In genomic region chr1:161918682-161919372, GRCm38 (mm10) we compare ENCODE assay signal across 21 mouse cellular contexts. TPM values are rescaled to one million over a fixed set of nuclear protein-coding genes. Genes with fewer than 3 reads are reported as not detected.
DNase-seq lines count a peak whose midpoint lies in the region; ATAC-seq and TF ChIP-seq lines count a peak whose summit lies in the region.
"Had no signal": no experiment of that assay in that cellular context is flagged by ENCODE, and none has a peak within 500 bp of the region (broad histone marks: within the 10 kb centered on the region; RNA-seq: fewer than 3 reads in every experiment).

No protein-coding gene starts in this region.

- no peaks in the 10 kb centered on the region for H3K27me3 ChIP-seq in hindbrain, embryonic 10.5 days (ENCODE audit: insufficient read depth, poor library complexity, severe bottlenecking)
- no peaks in the 10 kb centered on the region for H3K27me3 ChIP-seq in hindbrain, postnatal 0 days (ENCODE audit: insufficient read depth, low read length)
- H3K27me3 ChIP-seq: midbrain, embryonic 13.5 days had no signal

- no peak for ATAC-seq in hindbrain, postnatal 0 days
- peak; percentile 22; the same call in 1 of the 2 replicates for ATAC-seq in granulocyte monocyte progenitor cell, adult 5-6 weeks (replicated peaks; ENCODE audit: poor library complexity, severe bottlenecking)
- no peak for ATAC-seq in megakaryocyte-erythroid progenitor cell, adult 5-6 weeks (replicated peaks; ENCODE audit: low FRiP score, low TSS enrichment, poor library complexity, severe bottlenecking)
- ATAC-seq: activated CD4-positive, CD25-positive, alpha-beta regulatory T cell, adult 4 months; forebrain, postnatal 0 days; intestine, postnatal 0 days; midbrain, embryonic 13.5 days had no signal

- no peaks in the 10 kb centered on the region for H3K9me3 ChIP-seq in hindbrain, embryonic 10.5 days
- no peaks in the 10 kb centered on the region for H3K9me3 ChIP-seq in hindbrain, postnatal 0 days (ENCODE audit: low read length)
- H3K9me3 ChIP-seq: midbrain, embryonic 13.5 days had no signal

- no peak overlapping the region for H3K4me2 ChIP-seq in hindbrain, postnatal 0 days (ENCODE audit: low read depth, low read length)
- H3K4me2 ChIP-seq: midbrain, embryonic 13.5 days had no signal

- no peak overlapping the region for H3K9ac ChIP-seq in hindbrain, postnatal 0 days (replicated peaks; ENCODE audit: low read length)
- H3K9ac ChIP-seq: forebrain, postnatal 0 days; midbrain, embryonic 13.5 days had no signal

- H3K36me3 ChIP-seq in hindbrain, embryonic 10.5 days = no peaks in the 10 kb centered on the region
- no peaks in the 10 kb centered on the region for H3K36me3 ChIP-seq in hindbrain, postnatal 0 days (ENCODE audit: insufficient read depth, low read length)
- H3K36me3 ChIP-seq: midbrain, embryonic 13.5 days had no signal

- DNase-seq in hindbrain, embryonic 10.5 days (ENCODE audit: low spot score) = peak; percentile 12
- no peak for DNase-seq in hindbrain, postnatal 0 days (ENCODE audit: low spot score)
- DNase-seq in A20 (ENCODE audit: low read depth, low spot score) (peak; percentile 69), R1 (ENCODE audit: low read depth, low spot score) (peak; percentile 90)
- DNase-seq in layer of hippocampus, adult 2 months (ENCODE audit: low spot score in 2 of 2) = no peak
- DNase-seq in urinary bladder, postnatal 25 days (ENCODE audit: low spot score) = no peak
- DNase-seq: adrenal gland, postnatal 25 days; cerebellum, adult 2 months; forebrain, postnatal 0 days; kidney, postnatal 10 days; layer of hippocampus, adult 9-11 months; liver; lung, adult 18-20 months; lung, postnatal 4 days; right cerebral cortex, postnatal 14 days; thymus, postnatal 36 days had no signal

- H3K4me3 ChIP-seq in hindbrain, embryonic 10.5 days = no peak overlapping the region
- no peak overlapping the region for H3K4me3 ChIP-seq in hindbrain, postnatal 0 days (ENCODE audit: low read length)
- no peak overlapping the region for H3K4me3 ChIP-seq in layer of hippocampus, adult 2 months
- H3K4me3 ChIP-seq: midbrain, embryonic 13.5 days had no signal

- H3K27ac ChIP-seq in hindbrain, embryonic 10.5 days = 0 out of 2 replicates have a peak overlapping the region, but pooled peaks have one; percentile 40
- no peak overlapping the region for H3K27ac ChIP-seq in hindbrain, postnatal 0 days
- H3K27ac ChIP-seq in layer of hippocampus, adult 2 months = no peak overlapping the region
- H3K27ac ChIP-seq: midbrain, embryonic 13.5 days had no signal

- H3K4me1 ChIP-seq in hindbrain, embryonic 10.5 days (replicated peaks) = peaks cover 16% of the 10 kb centered on the region
- no peaks in the 10 kb centered on the region for H3K4me1 ChIP-seq in hindbrain, postnatal 0 days (ENCODE audit: insufficient read depth, low read length)

- TF ChIP-seq CTCF in hindbrain, postnatal 0 days (IDR thresholded peaks at IDR 0.05; ENCODE audit: low read depth) = no peak
- no peak for TF ChIP-seq CTCF in layer of hippocampus, adult 2 months (conservative IDR thresholded peaks at IDR 0.05)

- WGBS in hindbrain, embryonic 10.5 days = 53% methylated on average over 7 of the region's 7 CpGs
- 57% methylated on average over 7 of the region's 7 CpGs for WGBS in hindbrain, postnatal 0 days

RNA-seq across cellular contexts. Expression of gene Suco, which starts 42.3 kb away (rescaled TPM):
- polyA plus RNA-seq in hindbrain, embryonic 10.5 days (2016; fragmentation: Nextera tagmentation; extraction: Ambion mirVana) = 20.6 and 21.9 TPM in 2 replicates
- total RNA-seq in hindbrain, postnatal 0 days (2014; rRNA removed) = 18.1 and 19.9 TPM in 2 replicates
- polyA plus RNA-seq in hindbrain, postnatal 0 days (2015; fragmentation: Nextera tagmentation; extraction: Ambion mirVana) = 19.2 and 23.6 TPM in 2 replicates
- 25.1 and 30.5 TPM in 2 replicates for total RNA-seq in granulocyte monocyte progenitor cell, adult 5-6 weeks (2014; fragmentation: Nextera tagmentation)
- 102 and 110 TPM in 2 replicates for total RNA-seq in granulocyte monocyte progenitor cell, adult 5-6 weeks (2017)
- 18.0 and 26.5 TPM in 2 replicates for total RNA-seq in megakaryocyte-erythroid progenitor cell, adult 5-6 weeks (2014; fragmentation: Nextera tagmentation)
- total RNA-seq in megakaryocyte-erythroid progenitor cell, adult 5-6 weeks (2017) = 46.6 and 125 TPM in 2 replicates
- 10 to 100 TPM; 39.7 to 40.9 TPM for total RNA-seq in layer of hippocampus, adult 2 months (2021)

RNA-seq across cellular contexts. Expression of gene Pigc, which starts 50.2 kb away (rescaled TPM):
- 28.7 and 30.3 TPM in 2 replicates for polyA plus RNA-seq in hindbrain, embryonic 10.5 days (2016; fragmentation: Nextera tagmentation; extraction: Ambion mirVana)
- 8.4 and 12.6 TPM in 2 replicates for total RNA-seq in hindbrain, postnatal 0 days (2014; rRNA removed)
- 24.1 and 26.1 TPM in 2 replicates for polyA plus RNA-seq in hindbrain, postnatal 0 days (2015; fragmentation: Nextera tagmentation; extraction: Ambion mirVana)
- 17.2 and 17.9 TPM in 2 replicates for total RNA-seq in granulocyte monocyte progenitor cell, adult 5-6 weeks (2014; fragmentation: Nextera tagmentation)
- total RNA-seq in granulocyte monocyte progenitor cell, adult 5-6 weeks (2017) = 19.0 and 23.6 TPM in 2 replicates
- total RNA-seq in megakaryocyte-erythroid progenitor cell, adult 5-6 weeks (2014; fragmentation: Nextera tagmentation) = 4.2 and 9.1 TPM in 2 replicates
- total RNA-seq in megakaryocyte-erythroid progenitor cell, adult 5-6 weeks (2017) = 10.6 and 12.2 TPM in 2 replicates
- 10 to 100 TPM; 13.3 to 14.5 TPM for total RNA-seq in layer of hippocampus, adult 2 months (2021)

Comparison
In these comparisons a context has a peak if more than half of its experiments do, and no peak if none do; other contexts are left out.
1. DNase-seq: peak in hindbrain, embryonic 10.5 days (single experiment), A20 (single experiment) and R1 (single experiment); none in hindbrain, postnatal 0 days (single experiment), layer of hippocampus, adult 2 months (0 of 2) and urinary bladder, postnatal 25 days (single experiment).